Mouse (Mus musculus) lung, embryonic 15.5 days (tissue): ENCODE measurements around the gene Ripk3. TPM values are rescaled to one million over a fixed set of nuclear protein-coding genes. Genes with fewer than 3 reads are reported as not detected.

Experiments used
- ATAC-seq: fragments of 200-750 bp; cut with Nextera tagmentation; 2 replicates; pipeline ENCODE4 v1.8.0; 2017; ENCODE audit warnings: moderate number of reproducible peaks, borderline replicate concordance; ENCODE audit not compliant: low FRiP score, low TSS enrichment; ENCODE audit errors: extremely low read depth
- H3K27ac ChIP-seq: fragments of 300-500 bp; sonication (generic); 2 replicates; pipeline ENCODE4 v1.5.1; 2015; ENCODE audit warnings: moderate library complexity, mild to moderate bottlenecking, inconsistent platforms
- H3K27me3 ChIP-seq: fragments of 300-500 bp; sonication (generic); 2 replicates; pipeline ENCODE4 v1.6.1; 2015; ENCODE audit warnings: inconsistent platforms
- H3K36me3 ChIP-seq: fragments of 300-500 bp; sonication (generic); 2 replicates; pipeline ENCODE4 v1.6.1; 2015; ENCODE audit warnings: inconsistent platforms
- H3K4me1 ChIP-seq: fragments of 300-500 bp; sonication (generic); 2 replicates; pipeline ENCODE4 v1.6.1; 2015; ENCODE audit warnings: inconsistent platforms
- H3K4me2 ChIP-seq: fragments of 300-500 bp; sonication (generic); 2 replicates; pipeline ENCODE4 v1.6.1; 2015; ENCODE audit warnings: inconsistent platforms, mild to moderate bottlenecking, moderate library complexity
- H3K4me3 ChIP-seq: fragments of 300-500 bp; sonication (generic); 2 replicates; pipeline ENCODE4 v1.5.1; 2015; ENCODE audit warnings: mild to moderate bottlenecking, inconsistent platforms
- H3K9ac ChIP-seq: fragments of 300-500 bp; sonication (generic); 2 replicates; pipeline ENCODE4 v1.6.1; 2015; ENCODE audit warnings: inconsistent platforms
- H3K9me3 ChIP-seq: fragments of 300-500 bp; sonication (generic); 2 replicates; pipeline ENCODE4 v1.6.1; 2016; ENCODE audit warnings: inconsistent platforms
- WGBS: fragments of 180-500 bp; shearing (Covaris S2); methylation state at CpG from one replicate; pipeline ENCODE4 v1.1.7; 2015; 5-methylcytosine and 5-hydroxymethylcytosine counted together
- polyA plus RNA-seq: library from polyadenylated mRNA; unstranded; fragments of >200 nt; fragmentation: Nextera tagmentation; extraction: Ambion mirVana; gene quantifications from 2 replicates; pipeline ENCODE4 v1.2.1, GENCODE M21; 2015

The Ripk3 gene
- polyA plus RNA-seq, 1 experiment from 2014 or later = 45.6 TPM

- H3K4me1 ChIP-seq = peaks cover 51% of the 10 kb centered on the region
- 2% methylated on average over 29 of the region's 32 CpGs for WGBS
These were observed 36.0 kb upstream of the Ripk3 start for GRCm38 (mm10) chr14:55824481-55825215.

GRCm38 (mm10) chr14:55824001-55824480, 35.4 kb upstream of the Ripk3 start:
- ATAC-seq = no peak

More at GRCm38 (mm10) chr14:55824481-55825215, 36.0 kb upstream of the Ripk3 start:
- Histone ChIP-seq H3K36me3 (peaks cover 24% of the 10 kb centered on the region; the same call in 1 of the 2 replicates), H3K9ac (peak overlapping the region; percentile 86), H3K4me3 (peak overlapping the region; percentile 71), H3K9me3 (no peaks in the 10 kb centered on the region), H3K4me2 (peak overlapping the region; percentile 79), H3K27me3 (no peaks in the 10 kb centered on the region), H3K27ac (peak overlapping the region; percentile 99)
- peak; percentile 34 for ATAC-seq

GRCm38 (mm10) chr14:55822991-55823762, 34.5 kb upstream of the Ripk3 start, which contains the start of gene Nfatc4:
Gene Nfatc4 (plus strand): TSS chr14:55823144.
- peak within 1 kb of the TSS; percentile 99 for H3K27ac ChIP-seq
- peak within 1 kb of the TSS; percentile 71 for H3K4me3 ChIP-seq
- H3K4me2 ChIP-seq = peak within 1 kb of the TSS; percentile 79
- 1% methylated on average over 40 of the region's 46 CpGs for WGBS
- H3K4me1 ChIP-seq = peaks cover 37% of the 10 kb centered on the region
- peaks cover 9% of the 10 kb centered on the region; the same call in 1 of the 2 replicates for H3K36me3 ChIP-seq
- peak within 1 kb of the TSS; percentile 62 for H3K9ac ChIP-seq
- peak; percentile 91 for ATAC-seq
- no peaks in the 10 kb centered on the region for H3K27me3 ChIP-seq
- no peaks in the 10 kb centered on the region for H3K9me3 ChIP-seq

More at GRCm38 (mm10) chr14:55824001-55824480, 35.4 kb upstream of the Ripk3 start:
- Histone ChIP-seq H3K27ac (peak overlapping the region; percentile 99), H3K9ac (peak overlapping the region; percentile 62), H3K4me1 (peaks cover 45% of the 10 kb centered on the region), H3K27me3 (no peaks in the 10 kb centered on the region), H3K9me3 (no peaks in the 10 kb centered on the region), H3K36me3 (peaks cover 18% of the 10 kb centered on the region; the same call in 1 of the 2 replicates), H3K4me3 (peak overlapping the region; percentile 71), H3K4me2 (peak overlapping the region; percentile 79)
- WGBS = 2% methylated on average over 10 of the region's 10 CpGs

GRCm38 (mm10) chr14:55822435-55822990, 33.8 kb upstream of the Ripk3 start:
- H3K4me2 ChIP-seq = peak overlapping the region; percentile 79
- 3% methylated on average over 13 of the region's 13 CpGs for WGBS
- H3K4me3 ChIP-seq = peak overlapping the region; percentile 71
- peak overlapping the region; percentile 99 for H3K27ac ChIP-seq
- H3K27me3 ChIP-seq = no peaks in the 10 kb centered on the region
- H3K9me3 ChIP-seq = no peaks in the 10 kb centered on the region
- peak overlapping the region; percentile 62 for H3K9ac ChIP-seq
- peaks cover 4% of the 10 kb centered on the region; the same call in 1 of the 2 replicates for H3K36me3 ChIP-seq
- peaks cover 30% of the 10 kb centered on the region for H3K4me1 ChIP-seq
- no peak for ATAC-seq

GRCm38 (mm10) chr14:55820576-55820975, 31.9 kb upstream of the Ripk3 start:
- Histone ChIP-seq H3K4me1 (peaks cover 13% of the 10 kb centered on the region), H3K27me3 (no peaks in the 10 kb centered on the region), H3K4me3 (no peak overlapping the region), H3K4me2 (no peak overlapping the region), H3K9ac (no peak overlapping the region), H3K9me3 (no peaks in the 10 kb centered on the region), H3K27ac (no peak overlapping the region), H3K36me3 (no peaks in the 10 kb centered on the region)
- ATAC-seq = no peak
- WGBS = 82% methylated on average over 9 of the region's 9 CpGs

- 74% methylated on average over 7 of the region's 7 CpGs for WGBS
- Histone ChIP-seq H3K9me3 (no peaks in the 10 kb centered on the region), H3K4me3 (no peak overlapping the region), H3K27ac (no peak overlapping the region), H3K4me2 (no peak overlapping the region), H3K36me3 (no peaks in the 10 kb centered on the region), H3K27me3 (no peaks in the 10 kb centered on the region), H3K4me1 (peaks cover 19% of the 10 kb centered on the region), H3K9ac (no peak overlapping the region)
- ATAC-seq = no peak
These were observed 31.3 kb upstream of the Ripk3 start for GRCm38 (mm10) chr14:55819845-55820405.

- peak overlapping the region; percentile 32 for H3K9ac ChIP-seq
- H3K9me3 ChIP-seq = no peaks in the 10 kb centered on the region
- 14% methylated on average over 17 of the region's 17 CpGs for WGBS
- ATAC-seq = peak; percentile 81; the same call in 1 of the 2 replicates
- H3K36me3 ChIP-seq = no peaks in the 10 kb centered on the region
- 0 out of 2 replicates have a peak, but pooled peaks cover 9% of the 10 kb centered on the region for H3K4me1 ChIP-seq
- peak overlapping the region; percentile 72 for H3K4me2 ChIP-seq
- peak overlapping the region; percentile 50 for H3K4me3 ChIP-seq
- H3K27ac ChIP-seq = peak overlapping the region; percentile 32
- H3K27me3 ChIP-seq = no peaks in the 10 kb centered on the region; the same call in 1 of the 2 replicates
These were observed 26.7 kb upstream of the Ripk3 start for GRCm38 (mm10) chr14:55815310-55815751.

- no peak for ATAC-seq
- no peaks in the 10 kb centered on the region; the same call in 1 of the 2 replicates for H3K27me3 ChIP-seq
- H3K4me2 ChIP-seq = peak overlapping the region; percentile 72
- H3K9ac ChIP-seq = peak overlapping the region; percentile 32; the same call in 1 of the 2 replicates
- peak overlapping the region; percentile 50 for H3K4me3 ChIP-seq
- no peaks in the 10 kb centered on the region for H3K36me3 ChIP-seq
- WGBS = 22% methylated on average over 16 of the region's 16 CpGs
- H3K4me1 ChIP-seq = 0 out of 2 replicates have a peak, but pooled peaks cover 9% of the 10 kb centered on the region
- no peaks in the 10 kb centered on the region for H3K9me3 ChIP-seq
- peak overlapping the region; percentile 32; the same call in 1 of the 2 replicates for H3K27ac ChIP-seq
These were observed 26.2 kb upstream of the Ripk3 start for GRCm38 (mm10) chr14:55814885-55815284.

GRCm38 (mm10) chr14:55795380-55796163, 6.9 kb upstream of the Ripk3 start:
- H3K4me2 ChIP-seq = no peak overlapping the region
- H3K36me3 ChIP-seq = no peaks in the 10 kb centered on the region
- H3K27ac ChIP-seq = peak overlapping the region; percentile 48
- no peak for ATAC-seq
- no peak overlapping the region for H3K4me3 ChIP-seq
- peaks cover 11% of the 10 kb centered on the region; the same call in 1 of the 2 replicates for H3K4me1 ChIP-seq
- no peak overlapping the region for H3K9ac ChIP-seq
- 65% methylated on average over 15 of the region's 15 CpGs for WGBS
- H3K27me3 ChIP-seq = no peaks in the 10 kb centered on the region
- H3K9me3 ChIP-seq = no peaks in the 10 kb centered on the region

- H3K27ac ChIP-seq = peak overlapping the region; percentile 38
- WGBS = 51% methylated on average over 2 of the region's 2 CpGs
- H3K9ac ChIP-seq = no peak overlapping the region
- ATAC-seq = no peak
- no peaks in the 10 kb centered on the region for H3K27me3 ChIP-seq
- no peaks in the 10 kb centered on the region for H3K36me3 ChIP-seq
- no peak overlapping the region for H3K4me2 ChIP-seq
- H3K4me3 ChIP-seq = no peak overlapping the region
- H3K4me1 ChIP-seq = peaks cover 11% of the 10 kb centered on the region; the same call in 1 of the 2 replicates
- H3K9me3 ChIP-seq = no peaks in the 10 kb centered on the region
These were observed 5.3 kb upstream of the Ripk3 start for GRCm38 (mm10) chr14:55793946-55794345.
